ENCODE assay signal across 9 mouse cellular contexts in the genomic region with DNA sequence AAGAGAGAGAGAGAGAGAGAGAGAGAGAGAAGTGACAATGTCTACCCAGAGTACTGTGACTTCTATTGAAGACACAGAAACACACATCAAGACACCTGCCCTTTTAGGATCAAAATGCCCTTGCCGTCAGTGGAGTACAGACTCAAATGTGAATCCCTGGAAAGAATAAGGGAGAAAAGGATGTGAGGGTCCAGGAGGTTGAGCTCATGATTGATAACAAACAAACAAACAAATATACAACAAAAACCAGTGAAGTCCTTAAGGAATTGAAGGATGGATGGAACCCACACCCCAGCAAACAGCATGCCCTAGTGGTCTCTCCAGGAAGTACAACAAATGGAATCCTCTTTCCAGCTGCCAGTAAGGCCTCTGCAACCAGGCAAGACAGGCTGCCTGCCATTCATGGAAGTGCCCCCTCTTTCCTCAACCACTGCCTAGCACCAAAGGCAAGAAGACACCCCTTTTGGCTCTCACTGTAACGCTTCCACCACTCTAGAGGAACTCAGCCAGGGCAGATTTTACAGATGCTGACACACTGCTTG. TPM values are rescaled to one million over a fixed set of nuclear protein-coding genes. Genes with fewer than 3 reads are reported as not detected.
DNase-seq lines count a peak whose midpoint lies in the region; ATAC-seq and TF ChIP-seq lines count a peak whose summit lies in the region.
"Had no signal": no experiment of that assay in that cellular context is flagged by ENCODE, and none has a peak within 500 bp of the region (broad histone marks: within the 10 kb centered on the region; RNA-seq: fewer than 3 reads in every experiment).

No protein-coding gene starts in this region.

- peak; percentile 42; the same call in 1 of the 2 replicates for ATAC-seq in forebrain, postnatal 0 days

- no peaks in the 10 kb centered on the region for H3K27me3 ChIP-seq in forebrain, postnatal 0 days (ENCODE audit: insufficient read depth, low read length)

- no peaks in the 10 kb centered on the region for H3K36me3 ChIP-seq in forebrain, postnatal 0 days (ENCODE audit: insufficient read depth)
- H3K36me3 ChIP-seq: liver, embryonic 13.5 days had no signal

- TF ChIP-seq CTCF in gastrocnemius, adult 2 months (IDR thresholded peaks at IDR 0.05): peak; percentile 89
- TF ChIP-seq CTCF in forebrain, postnatal 0 days (IDR thresholded peaks at IDR 0.05; ENCODE audit: low read depth): peak; percentile 80

- H3K9ac ChIP-seq in forebrain, postnatal 0 days: no peak overlapping the region
- H3K9ac ChIP-seq: liver, embryonic 13.5 days had no signal

- intact Hi-C loops in gastrocnemius, adult 2 months (cut with DNase I): loop anchor here (2.0 to 5.0 kb wide), 4 partner anchors 35 to 174 kb away; a partner anchor contains a TSS
- intact Hi-C loops in gastrocnemius, postnatal 14 days (cut with DNase I; ENCODE audit: low total_unique reads): loop anchor here (5.0 kb wide), 1 partner anchor 170 kb away; no protein-coding TSS in a partner anchor

- H3K4me2 ChIP-seq in forebrain, postnatal 0 days (ENCODE audit: low read depth): no peak overlapping the region
- H3K4me2 ChIP-seq: liver, embryonic 13.5 days had no signal

- DNase-seq in gastrocnemius, adult 2 months: peak; percentile 42
- no peak for DNase-seq in gastrocnemius, postnatal 14 days
- peak; percentile 75 for DNase-seq in 416B (ENCODE audit: low read depth)
- peak; percentile 91 for DNase-seq in R1 (ENCODE audit: low read depth, low spot score)
- DNase-seq in forebrain, postnatal 0 days: peak; percentile 60
- peak; percentile 67 to 78 for DNase-seq in kidney, postnatal 25 days
- peak; percentile 44 to 78 for DNase-seq in lung, postnatal 4 days
- DNase-seq in c-Kit-positive CD71-positive TER-119-positive erythroid progenitor cells, embryonic 14.5 days (ENCODE audit: low spot score): no peak
- DNase-seq: liver, embryonic 13.5 days had no signal

- no peaks in the 10 kb centered on the region for H3K4me1 ChIP-seq in forebrain, postnatal 0 days (ENCODE audit: insufficient read depth)

- H3K27ac ChIP-seq in gastrocnemius, adult 2 months: peak overlapping the region; percentile 78
- H3K27ac ChIP-seq in forebrain, postnatal 0 days (ENCODE audit: low read depth, low read length): no peak overlapping the region
- H3K27ac ChIP-seq: liver, embryonic 13.5 days had no signal

- peak overlapping the region; percentile 70 for H3K4me3 ChIP-seq in gastrocnemius, adult 2 months
- H3K4me3 ChIP-seq in forebrain, postnatal 0 days (ENCODE audit: low read depth, low read length): no peak overlapping the region
- H3K4me3 ChIP-seq: liver, embryonic 13.5 days had no signal

- H3K9me3 ChIP-seq in forebrain, postnatal 0 days (ENCODE audit: low read length): no peaks in the 10 kb centered on the region
- H3K9me3 ChIP-seq: liver, embryonic 13.5 days had no signal

- WGBS in forebrain, postnatal 0 days: 37% methylated on average over 2 of the region's 2 CpGs

RNA-seq across cellular contexts. Expression of a gene that starts 4.9 kb away (rescaled TPM):
- 1 to 10 TPM in 1 of 2 experiments, under 1 TPM in 1; 0.56 to 2.0 TPM for total RNA-seq in gastrocnemius, adult 2 months (2021)
- 1 to 10 TPM; 2.9 to 3.4 TPM for total RNA-seq in gastrocnemius, postnatal 14 days (2021)
- total RNA-seq in forebrain, postnatal 0 days (2014; rRNA removed): 2.2 and 3.4 TPM in 2 replicates
- 2.8 and 3.2 TPM in 2 replicates for polyA plus RNA-seq in forebrain, postnatal 0 days (2015; fragmentation: Nextera tagmentation; extraction: Ambion mirVana)

RNA-seq across cellular contexts. Expression of a gene that starts 14.0 kb away (rescaled TPM):
- total RNA-seq in gastrocnemius, adult 2 months (2021): 100 to 1,000 TPM; 102 to 111 TPM
- total RNA-seq in gastrocnemius, postnatal 14 days (2021): 100 to 1,000 TPM; 107 to 116 TPM
- total RNA-seq in forebrain, postnatal 0 days (2014; rRNA removed): 151 and 217 TPM in 2 replicates
- 277 and 336 TPM in 2 replicates for polyA plus RNA-seq in forebrain, postnatal 0 days (2015; fragmentation: Nextera tagmentation; extraction: Ambion mirVana)

RNA-seq across cellular contexts. Expression of a gene that starts 18.7 kb away (rescaled TPM):
- total RNA-seq in gastrocnemius, adult 2 months (2021): 10 to 100 TPM in 1 of 2 experiments, 1 to 10 TPM in 1; 8.5 to 14.0 TPM
- 10 to 100 TPM; 52.0 to 68.1 TPM for total RNA-seq in gastrocnemius, postnatal 14 days (2021)
- total RNA-seq in forebrain, postnatal 0 days (2014; rRNA removed): 29.0 and 40.7 TPM in 2 replicates
- polyA plus RNA-seq in forebrain, postnatal 0 days (2015; fragmentation: Nextera tagmentation; extraction: Ambion mirVana): 32.5 and 39.1 TPM in 2 replicates

RNA-seq across cellular contexts. Expression of a gene that starts 51.2 kb away (rescaled TPM):
- total RNA-seq in gastrocnemius, adult 2 months (2021): 10 to 100 TPM; 27.9 to 36.5 TPM
- total RNA-seq in gastrocnemius, postnatal 14 days (2021): 10 to 100 TPM; 33.5 to 37.2 TPM
- 39.6 and 45.8 TPM in 2 replicates for total RNA-seq in forebrain, postnatal 0 days (2014; rRNA removed)
- polyA plus RNA-seq in forebrain, postnatal 0 days (2015; fragmentation: Nextera tagmentation; extraction: Ambion mirVana): 38.0 and 38.5 TPM in 2 replicates

RNA-seq across cellular contexts. Expression of a gene that starts 52.1 kb away (rescaled TPM):
- total RNA-seq in gastrocnemius, adult 2 months (2021): 10 to 100 TPM; 49.1 to 54.6 TPM
- total RNA-seq in gastrocnemius, postnatal 14 days (2021): 10 to 100 TPM; 54.7 to 57.7 TPM
- total RNA-seq in forebrain, postnatal 0 days (2014; rRNA removed): 52.9 and 76.9 TPM in 2 replicates
- 51.6 and 59.4 TPM in 2 replicates for polyA plus RNA-seq in forebrain, postnatal 0 days (2015; fragmentation: Nextera tagmentation; extraction: Ambion mirVana)

Comparison
In these comparisons a context has a peak if more than half of its experiments do, and no peak if none do; other contexts are left out.
1. DNase-seq: peak in gastrocnemius, adult 2 months (single experiment), 416B (single experiment), R1 (single experiment), forebrain, postnatal 0 days (single experiment), kidney, postnatal 25 days (2 of 2) and lung, postnatal 4 days (2 of 2); none in gastrocnemius, postnatal 14 days (single experiment) and c-Kit-positive CD71-positive TER-119-positive erythroid progenitor cells, embryonic 14.5 days (single experiment).